Mouse (Mus musculus) stomach, embryonic 14.5 days (tissue): Measurements from ENCODE around the gene Tmem236. TPM values are rescaled to one million over a fixed set of nuclear protein-coding genes. Genes with fewer than 3 reads are reported as not detected.

ENCODE experiments used
- ATAC-seq: fragments of 200-750 bp; cut with Nextera tagmentation; 2 replicates; pipeline ENCODE4 v1.8.0; 2017; ENCODE audit warnings: low read depth, moderate TSS enrichment; ENCODE audit not compliant: insufficient number of reproducible peaks, insufficient read depth, low FRiP score
- H3K27ac ChIP-seq: fragments of 300-500 bp; sonication (generic); 2 replicates; pipeline ENCODE4 v1.5.1; 2014; ENCODE audit warnings: mild to moderate bottlenecking, low read length, moderate library complexity, mixed read lengths
- H3K27me3 ChIP-seq: fragments of 300-500 bp; sonication (generic); 2 replicates; pipeline ENCODE4 v1.6.1; 2014; ENCODE audit warnings: low read length, control low read depth, mixed read lengths; ENCODE audit not compliant: control insufficient read depth, insufficient read depth
- H3K36me3 ChIP-seq: fragments of 300-500 bp; sonication (generic); 2 replicates; pipeline ENCODE4 v1.6.1; 2014; ENCODE audit warnings: mild to moderate bottlenecking, control low read depth, low read length, moderate library complexity, mixed read lengths; ENCODE audit not compliant: control insufficient read depth, insufficient read depth
- H3K4me1 ChIP-seq: fragments of 300-500 bp; sonication (generic); 2 replicates; pipeline ENCODE4 v1.6.1; 2014; ENCODE audit warnings: low read length, control low read depth, mixed read lengths; ENCODE audit not compliant: control insufficient read depth, insufficient read depth
- H3K4me2 ChIP-seq: fragments of 300-500 bp; sonication (generic); replicated peaks from 2 replicates; pipeline ENCODE4 v1.6.1; 2014; ENCODE audit warnings: low read depth, low read length, control low read depth
- H3K4me3 ChIP-seq: fragments of 300-500 bp; sonication (generic); 2 replicates; pipeline ENCODE4 v1.5.1; 2014; ENCODE audit warnings: low read depth, low read length, control low read depth
- H3K9ac ChIP-seq: fragments of 300-500 bp; sonication (generic); replicated peaks from 2 replicates; pipeline ENCODE4 v1.6.1; 2014; ENCODE audit warnings: low read depth, mild to moderate bottlenecking, control low read depth, low read length, moderate library complexity, mixed read lengths
- H3K9me3 ChIP-seq: fragments of 300-500 bp; sonication (generic); 2 replicates; pipeline ENCODE4 v1.6.1; 2016; ENCODE audit warnings: low read depth, low read length, control low read depth; ENCODE audit not compliant: control insufficient read depth
- WGBS: fragments of 180-500 bp; shearing (Covaris S2); extraction: QIAGEN DNeasy Blood & Tissue Kit; methylation state at CpG from one replicate; pipeline ENCODE4 v1.1.7; 2014; 5-methylcytosine and 5-hydroxymethylcytosine counted together
- polyA plus RNA-seq: library from polyadenylated mRNA; unstranded; fragments of >200 nt; fragmentation: Nextera tagmentation; extraction: Ambion mirVana; gene quantifications from 2 replicates; pipeline ENCODE4 v1.2.1, GENCODE M21; 2014

Tmem236 gene
- polyA plus RNA-seq, 1 experiment from 2014 or later: 0.26 TPM

DNA sequence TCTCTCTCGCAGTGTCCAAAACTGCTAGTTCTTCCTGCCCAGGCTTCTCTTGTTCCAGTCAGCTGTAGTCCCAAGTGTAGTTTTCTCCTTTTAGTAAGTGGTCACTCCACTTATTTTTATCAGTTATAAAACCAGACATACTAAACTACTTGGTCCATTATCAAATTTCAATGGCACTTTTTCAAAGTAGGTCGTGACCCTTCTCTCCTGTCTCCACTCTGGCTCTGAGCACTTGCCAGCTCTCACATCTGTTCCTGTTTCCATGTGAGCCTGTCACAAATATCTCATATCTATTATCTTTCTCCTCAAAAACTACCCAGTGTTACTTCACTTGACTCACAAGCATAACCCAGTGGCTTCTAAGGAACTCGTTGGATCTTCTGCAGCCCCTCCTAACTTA is 29.0 kb upstream of the Tmem236 start:
- Histone ChIP-seq H3K9me3 (no peaks in the 10 kb centered on the region), H3K4me2 (no peak overlapping the region), H3K27ac (no peak overlapping the region), H3K9ac (no peak overlapping the region), H3K4me3 (no peak overlapping the region), H3K4me1 (no peaks in the 10 kb centered on the region), H3K27me3 (no peaks in the 10 kb centered on the region), H3K36me3 (peaks cover 30% of the 10 kb centered on the region; the same call in 1 of the 2 replicates)
- WGBS: 71% methylated on average over 3 of the region's 3 CpGs
- ATAC-seq: no peak

- H3K4me1 ChIP-seq: no peaks in the 10 kb centered on the region
Observed at GRCm38 (mm10) chr2:14146913-14147312, 27.4 kb upstream of the Tmem236 start.

DNA sequence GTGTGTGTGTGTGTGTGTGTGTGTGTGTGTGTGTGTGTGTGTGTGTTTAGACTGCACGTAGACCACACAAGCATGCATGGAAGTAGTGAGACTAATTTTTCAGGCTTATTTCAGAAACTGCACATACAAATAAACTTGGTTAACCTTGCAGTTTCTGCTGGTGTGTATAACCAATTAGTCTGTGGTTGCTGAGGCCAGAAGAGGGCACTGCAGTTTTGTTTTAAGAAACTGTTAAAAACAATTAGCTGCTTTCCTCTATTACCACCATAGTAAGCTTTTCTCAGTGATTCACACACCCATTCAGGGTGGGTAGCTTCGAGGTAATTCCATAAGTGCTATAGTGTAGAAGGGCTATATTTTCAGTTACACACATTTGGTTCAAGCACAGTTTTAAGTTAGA is 23.5 kb upstream of the Tmem236 start:
- Histone ChIP-seq H3K4me1 (no peaks in the 10 kb centered on the region), H3K9me3 (no peaks in the 10 kb centered on the region), H3K4me3 (no peak overlapping the region), H3K9ac (no peak overlapping the region), H3K36me3 (peaks cover 4% of the 10 kb centered on the region; the same call in 1 of the 2 replicates), H3K27me3 (no peaks in the 10 kb centered on the region), H3K4me2 (no peak overlapping the region), H3K27ac (no peak overlapping the region)
- no peak for ATAC-seq
- 90% methylated on average over 2 of the region's 2 CpGs for WGBS

More at GRCm38 (mm10) chr2:14146913-14147312, 27.4 kb upstream of the Tmem236 start:
- Histone ChIP-seq H3K27ac (no peak overlapping the region), H3K4me3 (no peak overlapping the region), H3K27me3 (no peaks in the 10 kb centered on the region), H3K4me2 (no peak overlapping the region), H3K9ac (no peak overlapping the region), H3K36me3 (peaks cover 25% of the 10 kb centered on the region; the same call in 1 of the 2 replicates), H3K9me3 (no peaks in the 10 kb centered on the region)
- 90% methylated on average over 2 of the region's 2 CpGs for WGBS
- no peak for ATAC-seq

DNA sequence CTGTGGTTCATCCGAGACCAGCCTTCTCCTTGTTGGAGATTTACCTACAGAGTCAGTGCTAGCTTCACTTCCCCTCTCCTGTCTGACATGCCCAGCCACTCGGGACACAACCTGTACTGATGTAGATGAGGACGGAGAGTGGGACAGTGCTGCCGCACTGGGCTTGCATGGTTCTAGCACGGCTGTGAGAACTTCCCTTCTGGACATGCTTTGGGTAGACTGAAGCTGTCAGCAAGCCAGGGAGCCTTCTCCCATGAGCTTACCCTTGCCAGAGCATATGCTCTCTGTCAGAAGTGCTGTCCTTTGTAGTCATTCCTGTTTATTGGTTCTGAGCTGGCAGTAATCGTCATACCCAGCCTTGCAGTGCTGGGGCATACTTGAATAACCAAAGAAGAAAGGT is 22.5 kb upstream of the Tmem236 start:
- Histone ChIP-seq H3K4me1 (no peaks in the 10 kb centered on the region), H3K36me3 (peaks cover 4% of the 10 kb centered on the region; the same call in 1 of the 2 replicates), H3K9ac (no peak overlapping the region), H3K4me2 (no peak overlapping the region), H3K27ac (no peak overlapping the region), H3K27me3 (no peaks in the 10 kb centered on the region), H3K9me3 (no peaks in the 10 kb centered on the region), H3K4me3 (no peak overlapping the region)
- no peak for ATAC-seq
- 91% methylated on average over 6 of the region's 6 CpGs for WGBS

- 81% methylated on average over 3 of the region's 3 CpGs for WGBS
- H3K4me3 ChIP-seq: no peak overlapping the region
- no peaks in the 10 kb centered on the region for H3K27me3 ChIP-seq
- H3K4me1 ChIP-seq: no peaks in the 10 kb centered on the region
- no peak for ATAC-seq
- no peak overlapping the region for H3K4me2 ChIP-seq
- no peaks in the 10 kb centered on the region; the same call in 1 of the 2 replicates for H3K36me3 ChIP-seq
- H3K9me3 ChIP-seq: no peaks in the 10 kb centered on the region
- no peak overlapping the region for H3K9ac ChIP-seq
- H3K27ac ChIP-seq: no peak overlapping the region
Observed at GRCm38 (mm10) chr2:14159047-14159446, 15.3 kb upstream of the Tmem236 start.

DNA sequence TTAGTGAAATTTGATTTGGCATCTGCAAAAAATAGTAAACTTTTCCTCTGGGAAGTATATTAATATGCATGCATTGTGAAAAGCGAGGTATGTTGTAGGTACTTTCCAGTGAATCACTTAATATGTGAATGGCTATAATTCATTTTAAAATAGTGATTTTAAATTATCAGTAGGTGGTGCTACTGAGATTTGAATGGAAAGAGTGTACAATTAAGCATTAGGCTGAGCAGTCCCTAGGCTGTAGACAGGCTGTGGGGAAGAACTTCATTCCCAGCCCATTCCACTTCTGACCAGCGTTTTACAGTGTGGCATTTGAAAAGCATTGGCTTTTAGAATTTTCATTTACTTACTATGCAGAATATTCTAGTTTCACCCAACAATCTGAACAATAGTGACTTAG is 14.6 kb upstream of the Tmem236 start:
- H3K4me1 ChIP-seq: no peaks in the 10 kb centered on the region
- 82% methylated on average over 2 of the region's 2 CpGs for WGBS
- H3K4me2 ChIP-seq: no peak overlapping the region
- no peak overlapping the region for H3K9ac ChIP-seq
- H3K27me3 ChIP-seq: no peaks in the 10 kb centered on the region
- no peaks in the 10 kb centered on the region for H3K9me3 ChIP-seq
- H3K27ac ChIP-seq: no peak overlapping the region
- ATAC-seq: no peak
- H3K4me3 ChIP-seq: no peak overlapping the region
- H3K36me3 ChIP-seq: no peaks in the 10 kb centered on the region; the same call in 1 of the 2 replicates

- WGBS: 67% methylated on average over 5 of the region's 5 CpGs
- H3K9me3 ChIP-seq: no peaks in the 10 kb centered on the region
- H3K4me2 ChIP-seq: no peak overlapping the region
- H3K9ac ChIP-seq: no peak overlapping the region
- H3K27ac ChIP-seq: peak overlapping the region; percentile 2; the same call in 1 of the 2 replicates
- H3K36me3 ChIP-seq: no peaks in the 10 kb centered on the region
- ATAC-seq: no peak
- H3K27me3 ChIP-seq: no peaks in the 10 kb centered on the region
- no peak overlapping the region for H3K4me3 ChIP-seq
- H3K4me1 ChIP-seq: no peaks in the 10 kb centered on the region
Observed at GRCm38 (mm10) chr2:14164459-14165030, 9.8 kb upstream of the Tmem236 start.

DNA sequence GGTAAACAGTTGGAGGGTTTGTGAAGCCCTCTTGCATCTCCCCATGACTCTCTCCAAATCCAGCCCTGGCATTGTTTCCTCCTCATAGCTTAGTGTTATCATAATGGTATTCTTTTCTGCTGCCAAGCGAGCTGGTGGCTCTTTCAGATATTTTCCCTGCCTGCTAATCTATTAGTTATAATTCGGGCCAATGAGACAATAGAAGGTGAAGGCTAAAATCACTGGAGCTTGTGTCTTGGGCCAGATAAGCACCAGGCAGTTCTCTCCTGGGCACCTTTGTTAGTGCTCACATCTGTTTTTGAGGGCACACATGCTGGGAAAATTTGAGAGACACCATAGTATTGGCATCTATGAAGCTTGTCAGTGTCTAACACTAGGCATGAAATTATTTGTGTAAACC is 9.3 kb upstream of the Tmem236 start:
- peak overlapping the region; percentile 2; the same call in 1 of the 2 replicates for H3K27ac ChIP-seq
- ATAC-seq: no peak

More for the DNA sequence above, 9.3 kb upstream of the Tmem236 start:
- H3K36me3 ChIP-seq: no peaks in the 10 kb centered on the region
- H3K4me3 ChIP-seq: no peak overlapping the region
- no peaks in the 10 kb centered on the region for H3K27me3 ChIP-seq
- no peak overlapping the region for H3K9ac ChIP-seq
- H3K4me1 ChIP-seq: no peaks in the 10 kb centered on the region
- 80% methylated on average over 2 of the region's 2 CpGs for WGBS
- no peaks in the 10 kb centered on the region for H3K9me3 ChIP-seq
- no peak overlapping the region for H3K4me2 ChIP-seq
